ENCODE assay signal across 10 mouse cellular contexts in the genomic region with DNA sequence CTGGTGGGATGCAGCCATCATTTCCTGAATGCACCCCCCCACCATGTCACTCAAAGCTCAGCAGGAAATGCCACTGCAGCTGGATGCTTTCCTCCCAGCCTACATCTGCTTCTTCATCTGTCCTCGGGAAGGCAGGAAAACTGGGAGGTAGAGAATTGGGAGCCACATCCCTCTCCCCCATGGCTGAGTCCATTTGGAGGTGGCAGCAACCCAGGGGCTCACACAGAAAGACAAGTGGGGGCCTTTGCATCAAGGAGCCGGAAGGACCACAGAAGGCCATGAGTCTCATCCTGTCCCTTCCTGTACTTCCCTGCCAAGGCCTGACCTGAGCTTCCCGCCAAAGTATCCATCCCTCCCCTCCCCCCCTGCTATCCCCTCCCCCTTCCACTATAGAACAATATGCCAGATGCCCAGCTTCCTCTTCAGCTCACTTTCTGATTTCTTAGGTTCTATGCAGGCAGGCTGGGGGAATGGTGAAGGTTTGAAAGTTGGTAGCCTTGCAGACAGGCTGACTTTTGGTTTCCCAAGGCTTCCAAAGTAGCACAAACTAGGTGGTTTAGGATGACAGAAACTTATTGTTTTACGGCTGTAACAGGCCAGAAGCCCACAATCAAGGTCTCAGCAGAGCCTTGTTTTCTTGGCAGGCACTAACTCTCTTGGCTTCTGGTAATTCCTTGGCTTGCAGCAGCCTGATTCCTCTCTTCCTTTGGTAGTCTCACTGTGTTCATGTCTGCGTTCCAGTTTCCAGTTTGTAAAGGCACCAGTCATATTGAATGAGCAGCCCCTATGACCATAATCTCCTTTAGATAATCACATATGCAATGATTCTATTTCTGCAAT. TPM values are rescaled to one million over a fixed set of nuclear protein-coding genes. Genes with fewer than 3 reads are reported as not detected.
DNase-seq lines count a peak whose midpoint lies in the region; ATAC-seq and TF ChIP-seq lines count a peak whose summit lies in the region.
"Had no signal": no experiment of that assay in that cellular context is flagged by ENCODE, and none has a peak within 500 bp of the region (broad histone marks: within the 10 kb centered on the region; RNA-seq: fewer than 3 reads in every experiment).

No protein-coding gene starts in this region.

- no peaks in the 10 kb centered on the region for H3K36me3 ChIP-seq in heart, embryonic 12.5 days
- no peaks in the 10 kb centered on the region for H3K36me3 ChIP-seq in neural tube, embryonic 15.5 days

- no peak for TF ChIP-seq CTCF in left cerebral cortex, adult 2 months (IDR thresholded peaks at IDR 0.05)

- H3K9me3 ChIP-seq in heart, embryonic 12.5 days (replicated peaks), result no peaks in the 10 kb centered on the region
- no peaks in the 10 kb centered on the region for H3K9me3 ChIP-seq in neural tube, embryonic 15.5 days (replicated peaks)
- H3K9me3 ChIP-seq: forebrain, embryonic 13.5 days had no signal

- no peak overlapping the region for H3K4me3 ChIP-seq in heart, embryonic 12.5 days
- no peak overlapping the region for H3K4me3 ChIP-seq in neural tube, embryonic 15.5 days (replicated peaks)
- H3K4me3 ChIP-seq in left cerebral cortex, adult 2 months, result no peak overlapping the region
- H3K4me3 ChIP-seq: forebrain, embryonic 13.5 days had no signal

- no peak overlapping the region for H3K4me2 ChIP-seq in heart, embryonic 12.5 days
- H3K4me2 ChIP-seq in neural tube, embryonic 15.5 days, result no peak overlapping the region
- H3K4me2 ChIP-seq: forebrain, embryonic 13.5 days had no signal

- 0 out of 2 replicates have a peak, but pooled peaks cover under 1% of the 10 kb centered on the region for H3K27me3 ChIP-seq in heart, embryonic 12.5 days (replicated peaks)
- H3K27me3 ChIP-seq in neural tube, embryonic 15.5 days (replicated peaks), result no peaks in the 10 kb centered on the region; the same call in 1 of the 2 replicates

- no peak overlapping the region for H3K27ac ChIP-seq in heart, embryonic 12.5 days (ENCODE audit: poor library complexity, severe bottlenecking)
- H3K27ac ChIP-seq in neural tube, embryonic 15.5 days (replicated peaks), result no peak overlapping the region
- H3K27ac ChIP-seq in left cerebral cortex, adult 2 months, result no peak overlapping the region
- H3K27ac ChIP-seq: forebrain, embryonic 13.5 days had no signal

- no peak overlapping the region for H3K9ac ChIP-seq in heart, embryonic 12.5 days
- no peak overlapping the region for H3K9ac ChIP-seq in neural tube, embryonic 15.5 days (replicated peaks)
- H3K9ac ChIP-seq: forebrain, embryonic 13.5 days had no signal

- peak; percentile 95 for DNase-seq in heart, adult 11 months
- DNase-seq in lung, postnatal 10 days, result peak; percentile 34
- DNase-seq in lung, postnatal 14 days, result no peak
- peak; percentile 61 for DNase-seq in cerebellum, adult 9-11 months
- DNase-seq in heart, postnatal 36 days, result peak; percentile 29 to 36
- DNase-seq in left cerebral cortex, adult 2 months (ENCODE audit: extremely low spot score in 1 of 2, low spot score in 2 of 2), result no peak
- DNase-seq: thymus, postnatal 4 days had no signal

- intact Hi-C loops in heart, postnatal 36 days (cut with DNase I), result no loop called here
- intact Hi-C loops in left cerebral cortex, adult 2 months (cut with DNase I), result no loop called here

- WGBS in heart, embryonic 12.5 days, result 53% methylated on average over 5 of the region's 5 CpGs
- 54% methylated on average over 5 of the region's 5 CpGs for WGBS in neural tube, embryonic 15.5 days

- no peak for ATAC-seq in heart, embryonic 12.5 days (ENCODE audit: insufficient number of reproducible peaks, low FRiP score)
- ATAC-seq in neural tube, embryonic 15.5 days (ENCODE audit: low FRiP score), result no peak
- ATAC-seq: forebrain, embryonic 13.5 days had no signal

- H3K4me1 ChIP-seq in heart, embryonic 12.5 days (replicated peaks), result no peaks in the 10 kb centered on the region
- peaks cover 5% of the 10 kb centered on the region; the same call in 1 of the 2 replicates for H3K4me1 ChIP-seq in neural tube, embryonic 15.5 days

RNA-seq across cellular contexts. Expression of gene Hivep3, which starts 46.2 kb away (rescaled TPM):
- polyA plus RNA-seq in heart, embryonic 12.5 days (2016; fragmentation: Nextera tagmentation; extraction: Ambion mirVana), result 5.8 and 6.1 TPM in 2 replicates
- 1 to 10 TPM; 5.7 to 6.3 TPM for total RNA-seq in heart, postnatal 36 days (2021)
- 21.0 and 23.6 TPM in 2 replicates for polyA plus RNA-seq in neural tube, embryonic 15.5 days (2015; fragmentation: Nextera tagmentation; extraction: Ambion mirVana)
- 10 to 100 TPM; 65.8 to 87.4 TPM for total RNA-seq in left cerebral cortex, adult 2 months (2021)

Comparison
In these comparisons a context has a peak if more than half of its experiments do, and no peak if none do; other contexts are left out.
1. DNase-seq: peak in heart, adult 11 months (single experiment), lung, postnatal 10 days (single experiment), cerebellum, adult 9-11 months (single experiment) and heart, postnatal 36 days (2 of 2); none in lung, postnatal 14 days (single experiment) and left cerebral cortex, adult 2 months (0 of 2).
2. RNA of gene Hivep3, which starts 46.2 kb away (total RNA-seq): 65.8 to 87.4 TPM in left cerebral cortex, adult 2 months; 5.7 to 6.3 TPM in heart, postnatal 36 days; every median in the first group is over 4 times any median in the second.